Mouse (Mus musculus): Measurements from ENCODE around the gene Dhh.
A peak's percentile ranks its signal among the peaks of the same experiment; 100 is the strongest.
"Not testable (repeated sequence)": the region's sequence is repeated elsewhere in the genome, so short reads cannot be mapped to it uniquely, and the experiment has no call there.

Dhh gene

DNA sequence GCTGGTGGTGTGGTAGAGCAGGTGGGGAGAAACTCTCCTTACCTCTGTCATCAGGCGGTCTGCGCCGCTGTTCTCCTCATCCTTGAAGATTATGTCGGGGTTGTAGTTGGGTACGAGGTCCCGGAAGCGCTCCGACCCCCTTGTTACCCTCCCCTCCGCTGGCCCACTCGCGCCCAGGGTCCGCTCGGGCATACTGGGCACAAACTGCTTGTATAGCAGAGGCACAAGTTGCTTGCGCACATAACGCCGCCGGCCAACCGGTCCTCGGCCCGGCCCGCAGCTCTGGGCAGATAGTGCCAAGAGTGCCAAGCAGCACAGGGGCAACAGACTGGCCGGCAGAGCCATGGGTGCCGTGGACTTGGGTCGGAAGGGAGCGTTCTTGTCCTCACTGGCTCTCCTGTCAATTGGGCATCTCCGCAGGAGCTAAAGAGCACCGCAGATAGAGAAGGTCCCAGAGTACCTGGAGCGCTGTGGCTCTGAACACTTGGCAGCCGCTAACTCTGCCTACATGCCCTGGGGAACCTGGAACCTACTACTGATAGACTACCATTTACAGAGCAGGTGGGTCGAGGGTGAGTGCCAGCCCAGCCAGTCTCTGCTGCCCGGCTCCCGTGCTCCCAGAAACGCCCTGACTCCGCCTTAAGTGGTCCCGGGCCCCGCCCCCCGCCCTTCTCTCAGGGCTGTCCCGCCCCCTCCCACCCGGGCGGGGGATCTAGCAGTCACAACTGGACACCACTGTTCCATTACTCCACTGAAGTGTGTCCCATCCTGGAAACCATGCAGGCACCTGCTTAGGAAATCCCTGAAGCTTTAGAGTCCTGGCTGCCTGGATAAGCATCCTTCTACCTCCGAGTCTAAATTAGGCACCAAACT is at the start of gene Dhh:
TSS of gene Dhh (minus strand) at position 613 of the 873 bp plus-strand sequence.
- no peak for DNase-seq (ENCODE audit: extremely low read depth, low read depth)

DNA sequence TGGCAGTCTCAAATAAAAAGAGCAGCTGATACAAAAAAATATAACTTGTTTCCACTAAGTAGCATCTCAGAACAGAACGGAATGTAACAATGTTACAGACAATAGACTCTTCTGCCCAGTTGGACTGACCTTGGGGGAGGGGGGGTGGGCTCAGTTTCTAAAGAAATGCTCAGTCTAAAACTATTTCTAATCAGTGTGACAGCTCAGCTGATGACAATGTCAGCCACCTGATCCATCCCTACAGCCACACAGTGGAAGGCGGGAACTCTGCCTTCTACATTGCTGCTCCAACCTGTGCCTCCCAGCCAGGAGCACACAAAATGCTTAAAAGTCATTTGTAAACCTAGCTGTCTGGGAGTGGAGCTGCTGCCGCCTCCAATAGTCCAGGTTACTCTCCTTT is 49.5 kb upstream of the Dhh start:
- no peak for DNase-seq (ENCODE audit: extremely low read depth, low read depth)

DNA sequence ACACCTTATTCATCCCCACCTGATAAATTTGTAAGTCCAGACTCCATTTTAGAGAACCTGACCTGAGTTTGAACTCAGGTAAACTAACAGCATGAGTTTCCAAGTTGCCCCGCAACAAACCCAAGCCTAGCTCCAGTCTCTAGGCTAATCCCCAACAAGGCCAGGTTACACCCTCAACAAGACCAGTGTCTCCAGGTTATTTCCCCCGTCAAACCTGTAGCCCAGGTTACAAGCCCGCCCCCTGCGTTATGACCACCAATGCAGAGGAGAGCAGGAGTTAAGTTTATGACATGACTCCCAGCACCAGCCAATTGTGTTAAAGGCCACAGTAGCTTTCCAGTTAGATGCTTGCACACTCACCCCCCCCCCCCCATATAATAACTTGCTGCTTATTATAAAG is 44.8 kb upstream of the Dhh start:
- no peak for DNase-seq (ENCODE audit: extremely low read depth, low read depth)

DNA sequence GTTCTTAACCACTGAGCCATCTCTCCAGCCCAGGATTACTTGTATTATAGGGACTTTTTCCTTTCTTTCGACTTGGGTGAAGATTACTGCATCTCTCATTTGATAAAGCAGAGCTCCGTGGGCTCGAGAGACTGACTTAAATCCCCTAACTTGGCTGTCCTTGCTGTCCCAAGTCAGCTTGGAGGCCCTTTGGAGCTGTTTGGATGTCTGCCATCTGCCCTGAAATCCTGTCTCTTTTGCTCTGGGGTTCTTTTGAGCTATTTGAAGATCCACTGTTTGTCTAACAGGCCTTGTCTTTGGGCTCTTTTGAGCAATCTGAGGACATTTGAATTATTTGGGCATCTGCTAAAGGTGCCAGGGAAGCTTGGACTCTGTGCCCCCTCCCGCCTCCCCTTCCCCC is 43.7 kb upstream of the Dhh start:
- DNase-seq (ENCODE audit: extremely low read depth, low read depth) = no peak

DNA sequence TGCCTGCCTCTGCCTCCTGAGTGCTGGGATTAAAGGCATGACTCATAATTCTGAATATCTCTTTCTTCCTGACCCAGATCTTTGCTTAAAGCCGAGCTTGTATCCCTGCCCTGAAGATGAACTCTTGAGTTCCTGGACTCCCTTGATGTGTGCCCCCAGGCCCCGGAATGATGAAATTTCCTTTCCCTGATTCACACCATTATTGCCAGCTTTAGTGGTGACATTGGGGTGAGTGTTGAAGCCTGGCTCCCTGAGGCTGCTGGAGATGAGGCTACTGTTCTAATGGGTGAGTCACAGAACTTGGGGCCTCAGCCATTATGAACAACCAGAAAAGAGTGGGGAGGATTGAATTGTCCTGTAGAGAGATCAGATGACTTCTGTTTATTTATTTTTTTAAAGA is 43.2 kb upstream of the Dhh start:
- no peak for DNase-seq (ENCODE audit: extremely low read depth, low read depth)

DNA sequence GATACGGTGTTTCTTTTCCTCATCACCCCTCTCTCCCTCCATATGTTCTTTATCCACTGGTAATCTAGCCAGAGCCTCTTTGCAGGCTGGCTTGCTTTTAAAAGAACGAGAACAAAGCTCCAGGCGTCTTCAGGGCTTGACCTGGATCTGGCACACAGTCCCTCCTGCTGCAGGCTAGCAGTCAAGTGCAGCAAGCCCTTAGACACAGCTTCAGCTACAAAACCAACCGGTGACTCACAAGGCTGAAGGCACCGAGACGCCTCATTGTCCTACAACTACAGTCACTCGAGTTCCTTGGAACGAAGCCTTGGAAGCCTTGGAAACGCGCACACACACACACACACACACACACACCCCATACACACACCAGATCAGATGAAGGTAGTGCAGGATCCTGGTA is 42.5 kb upstream of the Dhh start:
- DNase-seq (ENCODE audit: extremely low read depth, low read depth) = no peak

DNA sequence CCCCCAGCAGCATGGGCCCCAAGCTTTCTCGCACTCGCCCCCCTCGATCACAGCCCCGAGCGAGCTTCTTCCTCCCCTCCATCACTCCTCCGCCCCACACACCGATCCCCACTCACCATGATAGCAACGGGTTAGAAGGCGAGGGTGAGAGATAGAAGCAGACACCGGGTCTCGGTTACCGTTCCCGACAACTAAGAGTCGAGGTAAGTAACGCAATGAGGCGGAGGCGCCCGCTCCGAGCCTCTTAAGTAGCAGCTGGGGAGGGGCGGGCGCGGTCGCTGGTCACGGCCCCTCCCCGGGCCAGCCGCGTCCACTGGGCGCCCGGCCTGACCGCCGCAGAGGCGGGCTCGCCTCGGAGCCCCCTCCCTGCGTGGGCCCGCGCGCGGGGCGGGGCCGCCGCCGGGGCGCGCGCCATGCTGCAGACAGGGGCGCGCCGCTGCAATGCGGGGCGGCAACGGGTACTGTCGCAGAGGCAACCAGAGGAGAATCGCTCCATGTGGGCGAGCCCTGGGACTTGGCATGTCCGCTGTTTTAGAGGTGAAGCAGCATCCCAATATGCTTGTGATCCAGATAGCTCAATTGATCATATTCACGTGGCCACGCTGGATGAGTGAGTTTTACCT is 36.0 kb upstream of the Dhh start, which contains the start of gene Tuba1b:
TSS of gene Tuba1b (minus strand) at position 349 of the 623 bp plus-strand sequence.
- DNase-seq (ENCODE audit: extremely low read depth, low read depth) = peak; percentile 80

DNA sequence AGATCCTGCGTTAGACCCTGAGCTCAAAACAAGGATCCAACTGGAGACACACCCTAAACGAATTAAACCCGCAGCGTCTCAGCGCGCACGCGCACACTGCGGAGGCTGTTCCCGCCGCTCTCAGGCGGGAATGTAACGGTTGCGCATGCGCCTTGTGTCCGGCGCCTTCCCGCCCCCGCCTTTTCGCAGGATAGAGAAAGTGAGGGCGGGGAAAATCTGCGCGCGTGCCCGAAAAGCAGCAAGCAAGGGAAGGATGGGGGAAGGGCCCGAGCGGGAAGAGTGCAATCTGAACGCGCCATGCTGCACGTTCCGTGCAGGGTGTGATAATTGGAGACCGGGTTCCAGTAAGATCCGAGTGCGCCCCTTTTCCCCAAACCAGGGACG is 35.5 kb upstream of the Dhh start:
- peak; percentile 92 for DNase-seq (ENCODE audit: extremely low read depth, low read depth)

DNA sequence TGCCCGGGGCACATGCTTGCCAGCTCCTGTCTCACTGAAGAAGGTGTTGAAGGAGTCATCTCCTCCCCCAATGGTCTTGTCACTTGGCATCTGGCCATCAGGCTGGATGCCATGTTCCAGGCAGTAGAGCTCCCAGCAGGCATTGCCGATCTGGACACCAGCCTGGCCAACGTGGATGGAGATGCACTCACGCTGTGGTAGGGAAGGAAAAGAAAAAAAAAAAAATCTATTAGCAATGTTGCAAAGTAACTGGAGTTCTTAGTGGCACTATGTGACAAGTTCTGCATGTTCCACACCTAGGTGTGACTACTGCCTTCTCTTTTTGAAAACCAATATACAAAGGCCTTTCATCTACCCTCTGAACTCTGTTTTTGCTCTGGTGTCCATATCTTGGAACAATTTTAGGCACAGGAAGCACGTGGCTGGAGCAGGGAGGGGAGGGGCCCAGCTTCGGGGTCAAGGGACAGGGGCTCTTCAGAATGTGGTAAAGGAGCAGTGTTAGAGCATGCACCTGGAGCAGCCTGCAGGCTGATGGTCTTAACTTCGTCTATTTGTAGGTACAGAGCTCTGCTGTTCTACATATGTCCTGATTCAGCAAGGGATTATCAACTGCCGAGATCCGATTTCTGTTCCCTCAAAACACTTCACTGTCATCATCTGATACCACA is 34.8 kb upstream of the Dhh start:
- DNase-seq (ENCODE audit: extremely low read depth, low read depth) = not testable (repeated sequence)

DNA sequence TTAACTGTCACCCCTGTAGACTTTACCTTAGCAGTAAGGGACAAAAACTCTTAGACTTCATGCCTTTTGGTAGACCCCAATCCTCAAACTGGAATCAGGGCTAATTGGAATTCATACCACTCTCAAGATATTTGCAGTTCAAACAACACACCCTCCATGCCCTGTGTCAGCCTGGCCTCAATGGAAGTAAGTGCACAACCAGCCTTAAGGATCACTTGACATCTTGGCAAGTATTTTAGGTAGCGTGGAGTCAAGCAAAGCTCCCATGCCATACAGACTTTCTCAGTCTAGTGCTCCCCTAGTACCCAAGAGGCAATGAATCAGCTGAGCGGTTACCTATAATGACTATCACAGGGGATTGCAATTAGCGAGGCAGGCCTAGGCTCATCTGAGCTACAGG is 32.7 kb upstream of the Dhh start:
- no peak for DNase-seq (ENCODE audit: extremely low read depth, low read depth)

DNA sequence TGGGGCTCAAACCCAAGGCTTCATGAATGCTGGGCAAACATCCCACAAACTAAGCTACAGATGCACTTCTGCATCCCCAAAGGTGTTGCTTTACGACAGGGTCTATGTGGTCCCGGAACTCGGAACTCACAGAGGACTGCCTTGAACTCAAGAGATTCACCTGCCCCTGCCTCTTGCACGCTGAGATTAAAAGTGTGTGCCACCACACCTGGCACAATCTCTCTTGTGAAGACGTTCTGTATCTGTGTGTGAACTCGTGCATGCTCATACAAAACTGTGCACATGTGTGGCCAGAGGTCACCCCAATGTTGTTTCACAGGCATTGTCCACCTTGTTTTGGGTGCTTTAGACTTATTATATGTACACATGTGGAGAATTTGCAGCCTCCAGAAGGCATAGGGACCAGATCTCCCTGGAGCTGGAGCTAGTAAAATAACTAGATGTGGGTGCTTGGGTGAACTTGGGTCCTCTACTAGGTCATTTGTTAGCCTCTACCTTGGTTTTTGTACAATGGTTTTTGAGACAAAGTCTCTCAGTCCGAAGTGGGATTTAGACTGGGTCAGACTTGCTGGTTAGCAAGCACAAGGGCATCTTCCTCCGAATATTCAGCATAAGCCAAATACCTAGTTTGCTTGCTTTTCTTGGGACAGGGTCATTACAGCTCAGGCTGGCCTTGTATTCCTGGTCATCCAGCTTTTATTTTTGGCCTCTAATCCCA is 31.8 kb upstream of the Dhh start:
- DNase-seq (ENCODE audit: extremely low read depth, low read depth) = no peak

DNA sequence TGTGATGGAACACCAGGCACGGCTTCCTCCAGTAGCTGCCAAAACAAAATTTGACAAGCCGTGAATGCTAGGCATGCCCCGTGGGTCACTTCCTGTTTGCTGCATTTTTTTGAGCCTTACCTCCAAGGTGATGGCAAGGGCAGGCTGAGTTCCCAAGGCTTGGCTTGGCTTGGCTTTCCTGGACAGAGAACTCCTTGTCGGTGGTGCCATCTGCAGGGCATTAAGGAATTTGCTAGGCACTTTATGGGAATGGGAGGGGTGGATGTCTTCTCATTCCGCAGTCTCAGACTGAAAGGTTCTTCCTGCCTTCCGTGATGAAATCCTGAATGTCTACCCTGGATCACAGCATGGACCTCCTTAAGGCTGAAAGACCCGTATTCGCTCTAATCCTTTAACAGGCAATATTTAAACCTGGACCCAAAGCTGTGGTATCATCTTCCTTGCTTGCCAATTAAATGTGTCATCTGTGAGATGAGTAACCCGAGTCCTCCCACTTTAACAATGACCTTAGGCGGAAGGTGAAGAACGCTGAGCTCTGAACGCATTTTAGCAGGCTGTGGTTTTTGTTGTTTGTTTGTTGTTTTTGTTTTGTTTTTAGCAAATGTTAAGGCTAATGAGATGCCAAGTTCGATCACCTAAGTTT is 30.4 kb upstream of the Dhh start:
- no peak for DNase-seq (ENCODE audit: extremely low read depth, low read depth)

DNA sequence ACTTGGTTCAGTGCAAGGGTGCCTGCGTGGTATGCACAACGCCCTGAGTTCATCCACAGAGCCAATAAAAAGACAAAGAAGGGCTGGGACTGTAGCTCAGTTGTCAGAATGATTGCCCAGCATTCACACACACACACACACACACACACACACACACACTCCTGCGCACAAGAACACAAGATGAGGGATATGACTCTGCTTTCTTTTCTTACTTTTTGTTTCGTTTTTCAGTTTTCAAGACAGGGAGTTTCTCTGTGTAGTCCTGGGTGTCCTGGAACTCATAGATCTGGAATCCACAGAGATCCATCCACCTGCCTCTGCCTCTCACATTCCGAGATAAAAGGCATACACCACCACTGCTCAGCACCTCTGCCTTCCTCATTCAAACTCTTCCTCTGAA is 29.2 kb upstream of the Dhh start:
- no peak for DNase-seq (ENCODE audit: extremely low read depth, low read depth)

DNA sequence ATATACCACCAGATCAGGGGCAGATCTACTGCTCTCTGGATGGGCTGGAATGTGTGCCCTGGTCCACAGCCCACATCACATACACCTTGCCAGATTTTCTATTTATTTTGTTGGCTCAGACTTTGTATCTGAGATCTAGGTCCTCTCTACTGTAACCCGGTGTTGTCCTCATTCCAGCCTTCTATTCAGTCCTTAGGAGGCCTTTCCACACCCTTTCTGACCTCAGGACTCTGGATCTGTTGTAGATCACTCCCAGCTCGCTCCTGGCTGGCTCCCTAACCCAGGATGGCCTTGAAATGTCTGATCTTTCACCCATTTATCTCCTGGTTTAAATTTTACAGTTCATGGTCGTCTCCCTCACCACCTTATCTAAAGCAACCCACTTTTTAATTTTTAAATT is 26.3 kb upstream of the Dhh start:
- no peak for DNase-seq (ENCODE audit: extremely low read depth, low read depth)

DNA sequence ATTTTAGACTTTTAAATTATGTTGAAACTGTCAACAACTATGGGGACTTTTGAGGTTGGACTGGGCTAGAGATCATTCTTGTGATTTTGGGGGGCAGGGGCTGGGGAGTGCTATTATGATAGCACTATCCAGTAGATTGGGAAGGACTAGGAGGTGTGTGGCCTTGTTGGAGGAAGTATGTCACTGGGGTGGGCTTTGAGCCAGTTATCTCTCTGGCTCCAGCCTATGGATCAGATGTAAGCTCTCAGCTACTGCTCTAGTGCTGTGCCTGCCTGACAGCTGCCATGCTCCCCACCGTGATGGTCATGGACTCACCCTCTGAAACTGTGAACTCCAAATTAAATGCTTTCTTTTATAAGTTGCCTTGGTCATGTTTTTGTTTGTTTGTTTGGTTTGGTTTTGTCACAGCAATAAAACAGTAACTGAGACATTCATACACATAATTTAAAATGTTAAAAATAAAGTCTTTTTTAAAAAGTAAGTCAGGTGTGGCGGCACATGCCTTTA is 24.7 kb upstream of the Dhh start:
- peak; percentile 56 for DNase-seq (ENCODE audit: extremely low read depth, low read depth)

DNA sequence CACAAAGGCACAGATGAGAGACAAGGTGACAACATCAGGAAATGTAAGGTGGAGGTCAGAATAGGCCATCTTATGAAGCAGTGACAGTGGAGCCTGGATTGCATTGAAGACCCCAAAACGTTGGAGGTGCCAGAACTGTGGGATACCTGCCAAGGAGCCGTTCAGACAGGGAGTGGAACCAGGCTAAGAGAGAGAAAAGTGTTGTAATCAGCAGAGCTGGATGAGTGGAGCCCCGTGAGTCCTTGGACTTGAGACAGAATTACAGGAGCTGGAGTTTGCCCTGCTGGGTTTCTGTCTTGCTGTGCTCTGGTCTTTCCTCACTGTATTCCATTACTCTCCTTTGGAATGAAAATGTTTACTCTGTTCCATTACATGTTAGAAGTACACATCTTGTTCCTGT is 24.2 kb upstream of the Dhh start:
- no peak for DNase-seq (ENCODE audit: extremely low read depth, low read depth)

DNA sequence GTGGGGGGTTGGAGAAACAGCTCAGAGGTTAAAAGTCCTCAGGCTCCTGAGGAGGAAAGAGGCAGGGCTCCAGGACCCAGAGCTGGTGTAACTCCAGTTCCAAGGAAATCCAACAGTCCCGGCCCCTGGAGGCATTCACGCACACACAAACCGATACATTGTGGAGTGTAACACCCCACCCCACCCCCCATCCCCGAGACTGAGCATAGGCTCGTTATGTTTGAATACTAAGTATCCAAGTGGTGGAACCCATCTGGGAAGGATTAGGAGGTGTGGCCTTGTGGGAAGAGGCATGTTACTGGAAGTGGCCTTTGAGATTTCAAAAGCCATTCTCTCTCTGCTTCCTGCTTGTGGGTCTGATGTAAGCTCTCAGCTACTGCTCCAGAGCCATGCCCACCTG is 23.2 kb upstream of the Dhh start:
- no peak for DNase-seq (ENCODE audit: extremely low read depth, low read depth)

DNA sequence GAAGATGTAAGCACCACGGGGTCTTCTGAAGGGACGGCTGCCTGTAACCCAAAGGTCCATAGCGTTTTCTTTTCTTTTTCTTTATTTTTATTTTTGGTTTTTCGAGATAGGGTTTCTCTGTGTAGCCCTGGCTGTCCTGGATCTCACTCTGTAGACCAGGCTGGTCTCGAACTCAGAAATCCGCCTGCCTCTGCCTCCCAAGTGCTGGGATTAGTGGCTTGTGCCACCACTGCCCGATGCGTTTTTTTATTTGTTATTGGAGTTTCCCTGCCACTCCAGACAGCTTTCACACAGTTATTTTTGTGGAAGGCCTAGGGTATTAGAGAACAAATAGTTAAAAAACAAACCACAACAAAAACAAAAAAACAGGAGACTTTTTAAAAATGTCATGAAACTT is 20.2 kb upstream of the Dhh start:
- DNase-seq (ENCODE audit: extremely low read depth, low read depth) = not testable (repeated sequence)

DNA sequence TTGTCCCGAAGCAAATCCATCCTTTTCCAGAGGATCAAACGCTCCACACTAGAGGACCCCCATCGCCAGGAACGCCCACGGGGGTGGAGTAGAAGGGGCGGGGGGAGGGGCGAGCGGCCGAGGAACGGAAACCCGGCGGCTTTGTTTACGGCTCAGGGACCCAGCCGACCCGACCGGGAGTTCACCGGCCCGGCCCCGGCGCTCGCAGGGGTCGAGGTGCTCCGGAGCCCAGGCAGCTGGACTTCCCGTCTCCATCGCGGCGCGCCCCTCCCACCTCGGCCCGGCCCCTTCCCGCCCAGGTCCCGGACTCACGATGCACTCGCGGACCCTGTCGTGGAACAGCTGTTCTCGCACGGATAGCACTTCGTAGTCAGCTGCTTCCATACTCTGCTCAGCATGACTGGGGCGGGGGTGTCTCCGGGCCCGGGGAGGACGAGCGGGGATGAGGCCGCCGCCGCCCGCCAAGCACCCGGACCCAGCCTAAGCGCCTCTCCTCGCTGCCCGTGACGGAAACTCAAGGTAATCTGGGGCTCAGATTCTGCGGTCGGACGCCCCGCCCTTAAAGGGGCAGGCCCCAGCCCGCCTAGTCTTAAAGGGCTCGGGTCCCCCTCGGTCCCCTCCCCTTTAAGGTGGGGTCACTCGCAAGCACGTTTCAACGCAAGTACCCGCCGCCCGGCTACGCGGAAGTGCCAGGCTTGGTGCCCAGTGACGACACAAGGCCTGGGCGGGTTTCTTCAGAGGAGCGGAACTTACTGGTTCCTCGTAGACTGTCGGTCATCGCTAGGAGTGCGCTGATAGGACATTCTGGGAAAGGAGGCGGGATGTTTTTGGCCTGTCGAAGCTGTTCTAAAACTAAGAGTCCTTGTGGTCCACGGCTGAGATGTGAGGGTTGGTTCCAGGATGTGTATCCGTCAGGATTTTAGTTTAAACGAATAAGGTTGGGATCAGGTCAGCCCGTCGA is 19.5 kb upstream of the Dhh start, which contains the start of gene Lmbr1l:
TSS of gene Lmbr1l (minus strand) at position 694 of the 961 bp plus-strand sequence.
- DNase-seq (ENCODE audit: extremely low read depth, low read depth) = peak; percentile 100

DNA sequence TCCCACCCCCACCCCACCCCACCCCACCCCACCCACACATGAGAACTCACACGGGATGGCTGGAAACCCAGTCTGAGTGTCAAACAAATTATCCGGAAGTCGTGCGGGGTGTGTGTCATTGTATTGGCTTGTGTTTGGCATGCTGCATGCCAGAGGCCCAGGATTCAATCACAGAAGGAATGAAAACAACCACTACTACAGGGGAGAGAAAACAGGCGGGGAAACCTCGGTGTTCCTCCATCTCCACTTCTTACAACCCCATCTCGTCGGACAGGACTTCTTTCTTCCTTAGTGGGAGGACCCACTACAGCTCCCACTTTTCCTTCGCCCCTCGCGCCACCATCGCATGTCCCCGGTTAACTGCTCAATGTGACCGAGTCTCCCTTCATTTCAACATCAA is 18.8 kb upstream of the Dhh start:
- no peak for DNase-seq (ENCODE audit: extremely low read depth, low read depth)

All from MEL-GATA-1-ER (cell line).